Mouse (Mus musculus): Measurements from ENCODE around the gene Tdrd1. TPM values are rescaled to one million over a fixed set of nuclear protein-coding genes. Genes with fewer than 3 reads are reported as not detected.

Gene Tdrd1
- polyA plus RNA-seq, 1 experiment: 67.1 TPM

GRCm38 (mm10) chr19:56856455-56856854, 30.4 kb downstream of the Tdrd1 start:
- TF ChIP-seq POLR2A (IDR thresholded peaks at IDR 0.05; ENCODE audit: control insufficient read depth, low read depth, low read length) (no peak), CTCF (IDR thresholded peaks at IDR 0.05; ENCODE audit: control insufficient read depth, insufficient read depth, insufficient replicate concordance, low read depth, low read length) (0 out of 2 replicates have a peak, but pooled peaks have one; percentile 2)
- no peak overlapping the region for H3K4me3 ChIP-seq (ENCODE audit: control insufficient read depth, low read depth, low read length)
- H3K4me1 ChIP-seq (ENCODE audit: control insufficient read depth, insufficient read depth, low read length): no peaks in the 10 kb centered on the region
- H3K27ac ChIP-seq (ENCODE audit: control insufficient read depth, insufficient read depth, low read depth, low read length): peak overlapping the region; percentile 52; the same call in 1 of the 2 replicates
- H3K27me3 ChIP-seq (ENCODE audit: control insufficient read depth, insufficient read depth, low read length): no peaks in the 10 kb centered on the region
- H3K36me3 ChIP-seq (ENCODE audit: control insufficient read depth, insufficient read depth, low read length): peaks cover 2% of the 10 kb centered on the region; the same call in 1 of the 2 replicates

GRCm38 (mm10) chr19:56867701-56868100, 41.7 kb downstream of the Tdrd1 start:
- no peak overlapping the region for H3K27ac ChIP-seq (ENCODE audit: control insufficient read depth, insufficient read depth, low read depth, low read length)
- H3K4me3 ChIP-seq (ENCODE audit: control insufficient read depth, low read depth, low read length): no peak overlapping the region
- H3K27me3 ChIP-seq (ENCODE audit: control insufficient read depth, insufficient read depth, low read length): no peaks in the 10 kb centered on the region
- no peaks in the 10 kb centered on the region for H3K4me1 ChIP-seq (ENCODE audit: control insufficient read depth, insufficient read depth, low read length)
- no peaks in the 10 kb centered on the region; the same call in 1 of the 2 replicates for H3K36me3 ChIP-seq (ENCODE audit: control insufficient read depth, insufficient read depth, low read length)
- TF ChIP-seq POLR2A (IDR thresholded peaks at IDR 0.05; ENCODE audit: control insufficient read depth, low read depth, low read length): no peak
- no peak for TF ChIP-seq CTCF (IDR thresholded peaks at IDR 0.05; ENCODE audit: control insufficient read depth, insufficient read depth, insufficient replicate concordance, low read depth, low read length)

GRCm38 (mm10) chr19:56873816-56874600, 48.0 kb downstream of the Tdrd1 start, which contains the start of gene Vwa2:
TSS of gene Vwa2 (plus strand) at chr19:56874249.
- no peak for TF ChIP-seq CTCF (IDR thresholded peaks at IDR 0.05; ENCODE audit: control insufficient read depth, insufficient read depth, insufficient replicate concordance, low read depth, low read length)
- H3K4me1 ChIP-seq (ENCODE audit: control insufficient read depth, insufficient read depth, low read length): peaks cover 14% of the 10 kb centered on the region
- H3K27ac ChIP-seq (ENCODE audit: control insufficient read depth, insufficient read depth, low read depth, low read length): no peak within 1 kb of the TSS
- no peaks in the 10 kb centered on the region for H3K27me3 ChIP-seq (ENCODE audit: control insufficient read depth, insufficient read depth, low read length)
- peak within 1 kb of the TSS; percentile 60 for H3K4me3 ChIP-seq (ENCODE audit: control insufficient read depth, low read depth, low read length)
- H3K36me3 ChIP-seq (ENCODE audit: control insufficient read depth, insufficient read depth, low read length): no peaks in the 10 kb centered on the region

- Histone ChIP-seq H3K4me1 (ENCODE audit: control insufficient read depth, insufficient read depth, low read length) (peaks cover 14% of the 10 kb centered on the region), H3K36me3 (ENCODE audit: control insufficient read depth, insufficient read depth, low read length) (no peaks in the 10 kb centered on the region), H3K27me3 (ENCODE audit: control insufficient read depth, insufficient read depth, low read length) (no peaks in the 10 kb centered on the region), H3K27ac (ENCODE audit: control insufficient read depth, insufficient read depth, low read depth, low read length) (no peak overlapping the region), H3K4me3 (ENCODE audit: control insufficient read depth, low read depth, low read length) (peak overlapping the region; percentile 60)
- TF ChIP-seq POLR2A (IDR thresholded peaks at IDR 0.05; ENCODE audit: control insufficient read depth, low read depth, low read length) (no peak), CTCF (IDR thresholded peaks at IDR 0.05; ENCODE audit: control insufficient read depth, insufficient read depth, insufficient replicate concordance, low read depth, low read length) (no peak)
Measured at GRCm38 (mm10) chr19:56874601-56875315, 48.7 kb downstream of the Tdrd1 start.

- Histone ChIP-seq H3K4me3 (ENCODE audit: control insufficient read depth, low read depth, low read length) (no peak overlapping the region), H3K4me1 (ENCODE audit: control insufficient read depth, insufficient read depth, low read length) (peaks cover 14% of the 10 kb centered on the region), H3K27me3 (ENCODE audit: control insufficient read depth, insufficient read depth, low read length) (no peaks in the 10 kb centered on the region), H3K27ac (ENCODE audit: control insufficient read depth, insufficient read depth, low read depth, low read length) (no peak overlapping the region), H3K36me3 (ENCODE audit: control insufficient read depth, insufficient read depth, low read length) (no peaks in the 10 kb centered on the region)
- TF ChIP-seq CTCF (IDR thresholded peaks at IDR 0.05; ENCODE audit: control insufficient read depth, insufficient read depth, insufficient replicate concordance, low read depth, low read length) (no peak), POLR2A (IDR thresholded peaks at IDR 0.05; ENCODE audit: control insufficient read depth, low read depth, low read length) (no peak)
Measured at GRCm38 (mm10) chr19:56877364-56877763, 51.4 kb downstream of the Tdrd1 start.

- Histone ChIP-seq H3K4me3 (ENCODE audit: control insufficient read depth, low read depth, low read length) (no peak overlapping the region), H3K36me3 (ENCODE audit: control insufficient read depth, insufficient read depth, low read length) (no peaks in the 10 kb centered on the region), H3K4me1 (ENCODE audit: control insufficient read depth, insufficient read depth, low read length) (peaks cover 2% of the 10 kb centered on the region), H3K27ac (ENCODE audit: control insufficient read depth, insufficient read depth, low read depth, low read length) (no peak overlapping the region), H3K27me3 (ENCODE audit: control insufficient read depth, insufficient read depth, low read length) (no peaks in the 10 kb centered on the region)
- no peak for TF ChIP-seq POLR2A (IDR thresholded peaks at IDR 0.05; ENCODE audit: control insufficient read depth, low read depth, low read length)
Measured at GRCm38 (mm10) chr19:56887879-56888278, 61.9 kb downstream of the Tdrd1 start.

GRCm38 (mm10) chr19:56888654-56889053, 62.6 kb downstream of the Tdrd1 start:
- H3K36me3 ChIP-seq (ENCODE audit: control insufficient read depth, insufficient read depth, low read length): no peaks in the 10 kb centered on the region
- H3K27ac ChIP-seq (ENCODE audit: control insufficient read depth, insufficient read depth, low read depth, low read length): no peak overlapping the region
- no peak overlapping the region for H3K4me3 ChIP-seq (ENCODE audit: control insufficient read depth, low read depth, low read length)
- H3K27me3 ChIP-seq (ENCODE audit: control insufficient read depth, insufficient read depth, low read length): no peaks in the 10 kb centered on the region
- TF ChIP-seq CTCF (IDR thresholded peaks at IDR 0.05; ENCODE audit: control insufficient read depth, insufficient read depth, insufficient replicate concordance, low read depth, low read length): no peak
- no peak for TF ChIP-seq POLR2A (IDR thresholded peaks at IDR 0.05; ENCODE audit: control insufficient read depth, low read depth, low read length)
- peaks cover 2% of the 10 kb centered on the region for H3K4me1 ChIP-seq (ENCODE audit: control insufficient read depth, insufficient read depth, low read length)

Measured in testis, adult 2 months (tissue).